Mouse (Mus musculus) heart, postnatal 25 days (tissue): Measurements from ENCODE around the gene Syf2. TPM values are rescaled to one million over a fixed set of nuclear protein-coding genes. Genes with fewer than 3 reads are reported as not detected.

ENCODE experiments used
- DNase-seq: peaks from one replicate; pipeline ENCODE4 v3.0.0; 2022; ENCODE audit warnings: low spot score
- intact Hi-C: fragments of 180-260 bp; cut with DNase I; formaldehyde crosslinking; loops from one replicate; pipeline ENCODE4 v1.15.1; 2025
- total RNA-seq, 2 experiments: library from RNA; stranded (reverse); gene quantifications; 2 replicates each; pipeline ENCODE4 v1.2.3; 2021

Syf2 gene
- total RNA-seq, 2 experiments from 2014 or later: 48.6 to 52.4 TPM

GRCm38 (mm10) chr4:134922925-134923244, 7.8 kb upstream of the Syf2 start:
- DNase-seq: peak; percentile 52
- intact Hi-C loops: no loop called here

GRCm38 (mm10) chr4:134923258-134924018, 7.3 kb upstream of the Syf2 start, which contains the start of gene Rsrp1:
Gene Rsrp1, plus strand, starts transcription at chr4:134923592.
- intact Hi-C loops: no loop called here
- peak; percentile 97 for DNase-seq

DNA sequence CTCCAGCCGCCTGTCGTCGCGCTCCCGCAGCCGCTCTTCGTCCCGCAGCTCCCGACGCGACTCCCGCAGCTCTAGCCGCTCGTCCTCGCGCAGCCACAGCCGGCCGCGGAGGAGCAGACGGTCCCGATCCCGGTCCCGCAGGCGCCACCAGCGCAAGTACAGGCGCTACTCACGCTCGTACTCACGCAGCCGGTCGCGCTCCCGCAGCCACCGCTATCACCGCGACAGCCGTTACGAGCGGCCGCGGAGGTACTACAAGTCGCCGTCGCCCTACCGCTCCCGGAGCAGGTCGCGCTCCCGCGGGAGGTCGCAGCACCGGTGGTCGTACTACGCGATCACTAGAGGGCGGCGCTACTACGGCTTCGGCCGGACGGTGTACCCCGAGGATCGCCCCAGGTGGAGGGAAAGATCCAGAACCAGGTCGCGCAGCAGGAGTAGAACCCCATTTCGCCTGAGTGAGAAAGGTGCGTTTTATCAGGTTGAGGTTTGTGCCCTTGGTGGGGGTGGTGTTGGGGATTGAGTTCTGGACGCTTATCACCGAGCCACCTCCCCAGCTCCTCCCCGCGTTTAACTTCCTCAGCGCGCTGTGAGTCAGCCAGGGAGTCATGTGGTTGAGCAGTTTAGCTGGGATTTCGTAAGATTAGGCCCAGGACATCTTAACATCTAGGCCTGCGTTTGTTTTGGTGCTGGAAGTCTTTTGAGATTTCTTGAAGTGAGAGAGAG, 6.5 kb upstream of the Syf2 start:
- intact Hi-C loops: no loop called here
- peak; percentile 63 for DNase-seq

GRCm38 (mm10) chr4:134925206-134925605, 5.5 kb upstream of the Syf2 start:
- intact Hi-C loops: no loop called here
- DNase-seq: peak; percentile 19

DNA sequence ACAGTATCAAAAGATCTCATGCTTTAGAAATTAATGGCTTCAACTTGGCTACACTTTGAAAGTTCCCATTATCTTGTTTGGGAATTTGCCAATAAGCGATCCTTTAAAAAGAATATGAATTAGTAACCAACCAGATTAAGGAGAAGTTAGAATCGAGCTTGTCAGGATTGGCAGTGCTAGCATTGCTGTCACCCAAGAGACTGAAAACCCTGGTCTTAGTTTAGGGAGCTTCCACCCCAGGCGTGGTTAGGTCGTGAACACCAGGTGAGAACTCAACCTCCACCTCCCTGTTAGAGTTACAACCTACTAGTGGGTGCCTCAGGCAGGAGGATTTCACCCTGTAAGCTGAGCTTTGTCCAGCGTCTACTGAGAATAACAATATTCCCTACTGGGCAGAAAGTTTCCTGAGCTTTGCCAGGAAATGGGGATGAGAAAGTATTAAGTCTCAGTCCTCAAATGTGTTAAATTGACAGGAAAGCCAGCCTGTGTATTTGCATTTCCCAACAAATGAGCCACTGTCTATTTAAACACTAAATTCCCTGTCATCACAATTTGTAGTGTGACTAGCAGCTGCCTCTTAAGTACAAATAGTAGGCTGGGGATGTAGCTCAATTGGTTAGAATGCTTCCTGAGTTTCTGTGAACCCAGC, 2.8 kb upstream of the Syf2 start:
- no peak for DNase-seq
- intact Hi-C loops: no loop called here

- DNase-seq: no peak
- intact Hi-C loops: no loop called here
These were observed 2.2 kb upstream of the Syf2 start for GRCm38 (mm10) chr4:134928464-134928836.

GRCm38 (mm10) chr4:134929536-134929935, 1.2 kb upstream of the Syf2 start:
- no peak for DNase-seq
- intact Hi-C loops: no loop called here

GRCm38 (mm10) chr4:134930190-134930589, 508 bp upstream of the Syf2 start:
- intact Hi-C loops: no loop called here
- no peak for DNase-seq

DNA sequence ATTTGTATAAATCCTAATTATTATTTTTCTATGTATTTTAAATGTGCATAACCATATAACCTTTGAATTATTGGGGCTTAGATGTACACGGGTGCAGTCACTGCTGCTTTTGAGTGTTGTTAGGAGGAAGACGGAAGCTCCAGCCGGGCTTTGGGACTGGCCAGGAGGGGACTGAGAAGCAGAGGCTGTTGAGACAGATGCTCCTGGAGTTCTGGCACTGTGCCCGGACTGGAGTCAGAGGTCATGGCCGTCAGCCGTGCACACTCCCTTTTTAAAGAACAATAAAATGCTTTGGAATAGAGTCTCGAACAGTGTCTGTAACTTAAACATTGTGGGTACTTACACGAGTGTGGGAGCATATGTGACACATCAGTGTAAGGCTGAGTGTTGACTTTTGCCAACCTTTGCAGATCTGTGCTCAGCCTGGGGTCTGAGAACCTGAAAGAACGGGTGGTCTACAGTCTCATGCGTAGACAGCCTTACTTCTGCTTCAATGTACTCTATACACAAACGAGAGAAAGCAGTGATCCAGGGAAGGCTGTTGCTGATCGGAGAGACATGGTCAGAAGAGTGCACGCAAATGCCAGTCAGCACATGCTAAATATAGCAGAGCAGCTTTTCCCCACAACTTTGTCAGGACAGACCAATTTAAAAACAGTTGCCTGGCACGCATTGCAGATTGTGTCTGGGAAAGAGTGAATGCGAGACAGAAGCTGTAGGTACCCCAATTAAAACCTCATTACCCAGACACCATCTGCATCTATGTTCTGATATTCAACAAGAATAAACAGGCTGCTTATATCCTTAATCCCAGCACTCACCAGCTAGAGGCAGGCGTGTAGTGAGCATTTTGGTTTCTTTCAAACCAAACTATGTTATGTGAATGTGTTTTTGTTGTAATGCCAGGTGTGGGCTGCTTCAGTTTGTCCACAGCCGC, 6.8 kb downstream of the Syf2 start:
- intact Hi-C loops: no loop called here
- no peak for DNase-seq

DNA sequence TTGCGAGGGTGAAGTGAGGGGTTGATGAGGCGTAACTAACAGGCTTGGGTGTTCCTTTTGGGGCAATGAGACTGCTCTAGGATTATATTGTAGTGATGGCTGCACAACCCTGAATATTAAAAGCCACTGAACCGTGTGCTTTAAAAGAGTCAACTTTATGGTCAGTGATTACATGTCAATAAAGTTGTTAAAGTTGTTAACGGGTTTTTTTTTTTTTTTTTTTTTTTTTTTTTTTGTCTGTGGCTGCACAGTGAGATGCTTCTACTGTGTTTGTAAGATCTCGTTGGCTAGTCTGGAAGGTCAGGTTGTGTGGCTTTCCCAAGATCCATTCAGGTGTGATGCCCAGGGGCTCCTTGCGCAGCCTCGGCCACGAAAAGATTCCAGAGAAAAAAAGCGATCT, 9.2 kb downstream of the Syf2 start:
- no peak for DNase-seq
- intact Hi-C loops: no loop called here

GRCm38 (mm10) chr4:134943758-134944538, 13.2 kb downstream of the Syf2 start:
- intact Hi-C loops: loop anchor here (1.0 kb wide), 1 partner anchor 262 kb away; no protein-coding TSS in a partner anchor
- DNase-seq: no peak

DNA sequence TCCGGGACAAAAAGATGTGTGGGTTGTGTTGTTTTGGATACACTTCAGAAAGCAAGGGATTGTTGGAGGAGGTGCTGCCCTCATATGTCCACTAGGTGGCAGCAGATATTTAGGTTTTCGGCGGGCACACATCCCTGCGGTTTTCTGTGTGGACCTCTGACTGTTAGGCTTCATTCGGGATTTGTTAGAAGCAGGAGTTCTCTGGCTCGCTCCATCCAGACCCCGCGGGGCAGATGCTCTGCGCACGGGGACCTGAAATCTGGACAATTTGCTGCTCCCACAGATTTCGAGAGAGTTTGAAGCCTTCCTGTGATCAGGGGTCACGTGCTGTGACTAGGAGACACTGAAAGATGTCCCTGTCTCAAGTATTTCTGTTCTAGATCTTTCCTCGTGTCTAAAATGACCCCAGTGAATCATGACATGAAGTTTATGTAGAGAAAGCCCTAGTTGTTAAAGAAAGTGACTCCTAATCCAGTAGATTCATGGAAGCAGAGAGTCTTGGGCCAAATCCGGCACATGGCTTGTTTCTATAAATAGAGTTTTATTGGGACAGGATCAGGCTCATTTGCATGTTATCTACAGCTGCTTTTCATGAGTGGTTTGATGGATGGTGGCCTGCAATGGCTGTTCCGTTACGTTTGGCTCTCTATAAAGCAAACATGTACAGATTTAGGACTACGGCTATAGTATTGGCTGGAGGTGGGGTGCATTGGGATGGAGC, 15.5 kb downstream of the Syf2 start:
- peak; percentile 33 for DNase-seq
- intact Hi-C loops: loop anchor here (5.0 kb wide), 4 partner anchors 86 to 371 kb away; no protein-coding TSS in a partner anchor

GRCm38 (mm10) chr4:134950518-134951091, 19.9 kb downstream of the Syf2 start:
- DNase-seq: no peak
- intact Hi-C loops: no loop called here

DNA sequence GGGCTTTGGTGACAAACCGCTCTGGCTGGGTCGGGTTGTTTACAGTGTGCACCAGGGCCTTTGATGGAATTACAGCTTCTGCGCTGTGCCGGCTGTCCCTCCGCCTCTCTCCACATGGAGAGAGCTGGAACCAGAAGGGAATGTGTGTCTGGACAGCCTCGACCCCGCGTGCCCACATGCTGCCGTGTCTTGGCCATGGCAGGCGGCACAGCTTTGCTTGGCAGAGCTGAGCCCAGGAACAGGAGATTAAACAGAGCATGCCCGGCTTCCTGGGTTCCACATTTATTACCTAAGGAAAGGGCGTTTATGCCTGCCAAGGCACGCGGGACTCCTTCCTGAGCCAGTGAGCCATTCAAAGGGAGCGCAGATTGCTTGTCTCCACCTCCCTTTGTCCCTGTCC, 23.8 kb downstream of the Syf2 start:
- DNase-seq: no peak
- intact Hi-C loops: no loop called here

- no peak for DNase-seq
- intact Hi-C loops: no loop called here
These were observed 24.5 kb downstream of the Syf2 start for GRCm38 (mm10) chr4:134955196-134955595.

- intact Hi-C loops: no loop called here
- no peak for DNase-seq
These were observed 25.1 kb downstream of the Syf2 start for GRCm38 (mm10) chr4:134955845-134956244.

GRCm38 (mm10) chr4:134956328-134956727, 25.6 kb downstream of the Syf2 start:
- DNase-seq: no peak
- intact Hi-C loops: no loop called here
